Mouse (Mus musculus) left cerebral cortex, adult 8-10 months (tissue): Measurements from ENCODE around the gene Sde2. TPM values are rescaled to one million over a fixed set of nuclear protein-coding genes. Genes with fewer than 3 reads are reported as not detected.
A peak's percentile ranks its signal among the peaks of the same experiment; 100 is the strongest.

Source experiments
- DNase-seq, 2 experiments: peaks; one replicate each; pipeline ENCODE4 v3.0.0; 2022; ENCODE audit warnings: low spot score in 2 of 2
- total RNA-seq, 4 experiments: library from RNA; stranded (reverse); gene quantifications; 2 replicates each; pipeline ENCODE4 v1.2.4; 2022

Sde2 gene
- 10 to 100 TPM; 18.7 to 23.4 (median 21.9) TPM for total RNA-seq

- DNase-seq: peak; percentile 98 to 100
These were observed at the start of gene Sde2 for GRCm38 (mm10) chr1:180850316-180851270. TSS of gene Sde2 (plus strand) at chr1:180851127.

- no peak for DNase-seq
These were observed 49.4 kb upstream of the Sde2 start for GRCm38 (mm10) chr1:180801466-180801994.

DNA sequence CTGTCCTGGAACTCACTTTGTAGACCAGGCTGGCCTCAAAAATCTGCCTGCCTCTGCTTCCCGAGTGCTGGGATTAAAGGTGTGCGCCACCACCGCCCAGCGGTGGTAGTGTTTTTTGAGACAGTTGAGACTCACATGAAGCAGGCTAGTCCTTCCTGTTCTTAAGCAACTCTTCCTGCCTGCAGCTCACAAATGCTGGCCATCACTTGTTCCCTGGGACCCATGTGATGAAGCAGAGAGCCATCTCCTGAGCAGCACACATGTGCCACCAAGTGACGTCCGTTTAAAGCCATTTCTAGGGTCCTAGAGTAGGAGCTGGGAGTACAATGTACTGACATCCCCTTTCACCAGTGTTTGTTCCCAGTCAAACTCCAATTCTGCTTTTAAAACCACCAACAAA, 47.0 kb upstream of the Sde2 start:
- no peak for DNase-seq

GRCm38 (mm10) chr1:180808831-180809230, 42.1 kb upstream of the Sde2 start:
- DNase-seq: no peak

GRCm38 (mm10) chr1:180810976-180811375, 40.0 kb upstream of the Sde2 start:
- no peak for DNase-seq

- no peak for DNase-seq
These were observed 39.1 kb upstream of the Sde2 start for GRCm38 (mm10) chr1:180811596-180812462.

DNA sequence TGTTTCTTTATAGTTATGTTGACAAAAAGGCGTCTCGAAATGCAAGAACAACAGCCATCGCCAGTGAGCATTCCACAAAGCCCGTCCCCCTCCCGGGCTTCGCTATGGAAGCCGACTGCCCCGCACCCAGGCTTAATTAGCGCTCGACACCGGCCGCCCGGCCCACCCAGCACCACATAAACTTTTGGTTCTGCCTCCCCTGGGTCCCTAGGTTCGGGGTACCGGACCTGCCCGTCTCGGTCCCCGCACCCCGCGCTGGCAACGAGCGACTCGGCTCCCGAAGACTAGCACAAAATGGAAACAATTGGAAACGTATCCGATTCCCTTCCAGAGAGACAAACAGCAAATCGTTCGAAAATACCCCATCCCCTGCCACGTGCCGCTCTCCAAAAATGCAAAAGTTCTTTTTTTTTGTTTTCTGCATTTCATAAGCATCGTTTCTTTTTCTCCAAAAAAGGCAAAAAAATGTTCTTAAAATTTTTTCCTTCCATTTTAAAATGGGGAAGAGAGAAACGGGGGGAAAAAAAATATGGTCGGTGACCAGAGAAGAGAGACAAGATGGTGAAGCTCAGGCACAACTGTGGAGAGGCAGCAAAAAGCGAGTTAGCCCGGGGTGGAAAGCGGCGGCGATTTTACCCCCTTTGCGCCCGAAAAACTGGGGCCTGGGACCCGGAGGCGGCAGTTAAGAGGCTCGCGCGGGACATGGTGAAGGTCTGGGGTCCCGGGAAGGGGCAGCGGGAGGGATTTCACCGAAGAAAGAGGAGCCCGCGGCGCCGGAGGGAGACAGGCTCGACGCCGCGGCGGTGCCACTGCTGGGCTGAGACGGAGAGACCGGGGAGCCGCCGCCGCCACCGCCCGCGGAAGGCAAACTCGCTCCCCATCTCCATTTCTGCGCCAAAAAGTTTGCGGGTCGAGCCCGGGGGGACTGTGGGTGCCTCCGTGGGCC, 38.2 kb upstream of the Sde2 start:
- DNase-seq: peak; percentile 41 to 61

DNA sequence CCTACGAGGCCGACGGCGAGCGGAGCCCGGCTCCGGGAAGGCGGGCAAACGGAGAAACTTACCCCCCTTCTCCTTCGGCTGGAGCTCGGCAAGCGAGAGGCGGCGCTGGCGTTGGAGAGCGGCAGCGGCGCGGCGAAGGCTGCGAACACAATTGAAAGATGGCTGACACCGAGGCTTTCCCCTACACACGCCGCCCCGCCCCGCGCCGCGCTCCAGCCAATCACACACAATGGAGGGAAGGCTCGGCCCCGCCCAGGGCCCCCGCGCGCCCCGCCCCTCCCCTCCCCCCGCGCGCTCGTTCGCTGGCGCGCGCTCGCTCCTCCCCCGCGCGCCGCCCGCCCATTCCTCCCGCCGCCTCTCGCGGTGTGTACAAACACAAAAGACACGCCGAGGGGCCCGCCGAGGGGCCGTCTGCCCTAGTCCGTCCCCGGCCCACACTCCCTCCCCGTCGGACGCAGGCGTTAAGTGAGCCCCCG, 37.5 kb upstream of the Sde2 start:
- DNase-seq: peak; percentile 88 to 89

GRCm38 (mm10) chr1:180813885-180814740, 36.8 kb upstream of the Sde2 start, which contains the start of gene H3f3a:
TSS of gene H3f3a (minus strand) at chr1:180813943.
- DNase-seq: peak in 1 of 2 experiments; percentile 61

- DNase-seq: no peak
These were observed 35.4 kb upstream of the Sde2 start for GRCm38 (mm10) chr1:180815371-180816024.

GRCm38 (mm10) chr1:180818000-180818399, 32.9 kb upstream of the Sde2 start:
- DNase-seq: no peak

GRCm38 (mm10) chr1:180821101-180821500, 29.8 kb upstream of the Sde2 start:
- DNase-seq: no peak

- no peak for DNase-seq
These were observed 28.7 kb upstream of the Sde2 start for GRCm38 (mm10) chr1:180822276-180822675.

- no peak for DNase-seq
These were observed 27.2 kb upstream of the Sde2 start for GRCm38 (mm10) chr1:180823716-180824115.

DNA sequence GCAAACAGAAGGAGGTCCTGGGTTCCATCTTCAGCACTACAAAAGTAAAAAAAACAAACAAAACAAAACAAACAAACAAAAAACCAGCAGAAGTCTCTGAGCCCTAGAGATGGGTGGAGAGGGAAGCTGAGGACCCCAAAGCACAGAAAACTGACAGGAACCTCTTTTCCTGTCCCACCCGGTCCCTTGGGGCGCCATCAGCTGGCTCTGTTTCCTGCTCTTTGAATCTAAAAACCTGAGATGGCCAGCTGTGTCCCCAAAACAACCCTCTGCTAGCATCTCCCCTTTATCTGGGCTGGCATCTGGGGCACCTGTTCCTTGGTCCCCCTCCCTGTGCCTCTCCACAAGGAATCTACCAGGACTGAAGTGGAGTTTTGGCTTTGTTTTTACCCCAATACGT, 26.2 kb upstream of the Sde2 start:
- DNase-seq: no peak

- DNase-seq: no peak
These were observed 24.3 kb upstream of the Sde2 start for GRCm38 (mm10) chr1:180826634-180827033.

DNA sequence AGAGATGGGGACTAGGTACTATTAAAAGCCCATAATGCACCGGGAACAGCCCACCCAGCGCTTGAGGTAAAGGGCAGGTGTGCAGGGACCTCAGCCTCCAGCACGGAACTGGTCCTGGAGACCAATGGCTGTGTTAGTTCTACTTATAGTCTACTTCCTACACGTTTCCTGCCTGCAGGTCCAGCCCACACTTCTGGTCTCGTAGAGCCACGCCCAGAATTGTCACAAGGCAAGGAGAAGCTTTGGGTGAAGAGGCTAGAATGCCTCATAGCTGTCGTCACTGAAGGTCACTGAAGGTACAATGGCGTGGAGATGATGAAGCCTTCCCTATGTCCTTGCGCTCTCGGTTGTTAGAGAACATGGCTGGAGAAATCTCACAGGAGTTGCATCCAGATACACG, 21.2 kb upstream of the Sde2 start:
- DNase-seq: no peak

- DNase-seq: no peak
These were observed 20.8 kb upstream of the Sde2 start for GRCm38 (mm10) chr1:180830175-180830574.
